Mouse (Mus musculus): ENCODE measurements at regions not wholly inside any gene's neighbourhood (a gene's known extent, or its start where the extent isn't known, plus 50 kb on each side); places are given as distances from the start of the nearest gene placed in this dataset.

DNA sequence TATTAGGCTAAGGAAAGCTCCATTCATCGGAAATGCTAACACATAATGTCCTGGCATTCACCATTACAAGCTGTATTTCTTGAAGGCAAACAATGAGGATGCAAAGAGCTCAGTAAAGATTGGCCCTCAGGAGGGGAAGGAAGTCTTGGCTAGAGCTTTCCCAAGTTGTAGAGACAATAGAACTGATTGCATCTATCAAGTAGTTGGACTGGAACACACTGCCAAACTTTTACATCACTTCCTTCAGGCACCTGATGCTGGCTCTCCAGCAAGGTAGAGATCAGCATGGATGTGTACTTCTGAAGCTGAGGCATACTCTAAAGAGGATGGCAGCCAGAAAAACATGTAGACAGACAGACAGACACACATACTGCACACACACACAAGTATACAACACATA lies 234.9 kb upstream of the Tbl1xr1 start:
- no peak for TF ChIP-seq CTCF (IDR thresholded peaks at IDR 0.05; ENCODE audit: borderline replicate concordance, insufficient read depth, low read depth, low read length)
- TF ChIP-seq POLR2A (IDR thresholded peaks at IDR 0.05; ENCODE audit: borderline replicate concordance, insufficient read depth, low read length) = no peak
